Mouse (Mus musculus) activated CD4-positive, CD25-positive, alpha-beta regulatory T cell, adult 9 weeks (primary cell): ENCODE data around the gene Zfp385a. TPM values are rescaled to one million over a fixed set of nuclear protein-coding genes. Genes with fewer than 3 reads are reported as not detected.

Experiments
- polyA plus RNA-seq: library from polyadenylated mRNA; unstranded; fragments of 100-300 nt; shearing (Covaris generic); gene quantifications from one replicate; pipeline ENCODE4 v1.2.1, GENCODE M21; 2017

The Zfp385a gene
- 0.20 TPM for polyA plus RNA-seq

DNA sequence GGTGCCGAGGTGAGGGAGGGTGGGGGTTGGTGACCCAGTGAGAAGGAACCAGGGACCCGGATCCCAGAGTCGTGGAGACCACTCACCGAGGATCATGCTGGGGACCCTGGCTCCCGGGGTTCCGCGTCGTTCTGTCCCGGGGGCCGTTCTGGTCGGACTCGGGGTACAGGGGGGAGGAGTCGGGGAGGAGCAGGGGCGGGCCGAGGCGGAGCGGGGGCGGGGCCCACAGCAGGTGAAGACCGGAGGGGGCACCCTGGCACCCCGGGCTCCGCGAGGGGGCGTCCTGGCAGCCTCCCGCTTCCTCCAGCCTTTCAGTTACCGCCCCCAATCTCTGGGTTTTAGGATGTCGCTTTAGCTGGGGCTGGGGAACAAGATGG is at the start of gene Zfp385a:
Zfp385a (minus strand) TSS at position 133 of the 377 bp plus-strand sequence.

DNA sequence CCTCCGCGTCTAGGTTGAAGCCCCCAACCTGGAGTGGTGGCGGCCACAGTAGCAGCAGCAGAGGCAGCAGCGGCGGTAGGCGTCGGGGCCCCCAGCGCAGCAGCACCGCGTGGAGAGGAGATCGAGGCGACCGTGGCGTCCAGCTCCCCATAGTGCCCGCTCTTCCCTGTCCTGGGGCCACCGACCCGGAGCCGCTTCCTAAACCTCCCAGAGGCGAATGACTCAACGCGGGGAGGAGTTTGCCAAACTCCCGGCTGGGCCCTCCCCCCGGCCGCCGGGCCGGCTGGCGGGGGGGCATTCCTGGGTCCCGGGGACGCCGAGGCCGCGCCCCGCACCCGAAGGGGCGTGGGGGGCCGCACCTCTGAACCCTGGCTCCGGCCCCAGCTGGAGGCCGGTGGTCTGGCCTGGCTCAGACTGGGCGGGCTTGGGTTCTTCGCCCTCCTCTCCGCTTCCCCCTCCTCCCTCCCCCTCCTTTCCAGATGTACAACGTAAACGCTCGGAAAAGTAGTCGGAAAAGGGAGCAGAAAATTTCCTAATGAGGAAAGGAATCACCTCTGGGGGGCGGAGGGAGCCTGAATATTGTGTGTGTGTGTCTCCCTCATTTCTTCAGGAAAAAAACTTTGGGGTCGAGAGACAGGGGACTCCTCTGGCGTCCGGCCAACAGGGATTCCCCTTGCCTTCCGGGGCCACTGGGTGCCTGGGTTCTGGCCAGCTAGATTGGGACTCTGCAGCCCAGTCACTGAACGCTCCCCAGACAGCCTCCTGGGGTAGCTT is 26.7 kb upstream of the Zfp385a start, which contains the start of gene Itga5:
Itga5 (minus strand) TSS at position 388 of the 774 bp plus-strand sequence.

DNA sequence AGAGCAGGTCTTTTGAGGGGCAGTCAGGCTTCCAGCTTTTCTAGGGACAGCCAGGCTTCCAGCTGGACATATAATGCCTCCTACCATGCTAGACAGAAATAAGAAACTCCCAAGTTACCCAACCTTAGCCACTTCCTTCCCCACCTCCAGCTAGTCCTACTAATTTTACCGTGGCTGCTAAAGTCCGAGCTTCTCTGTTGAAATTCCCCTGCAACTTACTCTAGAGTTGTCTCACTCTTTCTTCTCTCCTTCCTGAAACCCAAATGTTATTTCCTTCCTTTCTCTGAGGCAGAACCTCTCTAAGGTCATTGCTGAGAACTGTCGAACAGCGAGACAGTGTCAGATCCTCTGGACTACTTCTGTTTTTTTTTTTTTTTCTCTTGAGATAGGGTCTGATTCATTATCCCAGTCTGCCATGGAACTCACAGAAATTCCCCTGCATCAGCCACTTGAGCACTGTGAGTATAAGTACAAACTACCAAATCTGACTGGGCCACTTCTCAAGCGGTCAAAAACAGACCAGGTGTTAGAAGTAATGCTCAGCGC is 29.5 kb downstream of the Zfp385a start, which contains the start of gene Gpr84:
Gpr84 (minus strand) TSS at position 248 of the 546 bp plus-strand sequence.

GRCm38 (mm10) chr15:103272419-103273279 is 67.2 kb downstream of the Zfp385a start, which contains the start of gene Copz1:
TSS of gene Copz1 (plus strand) at chr15:103272714.

Other genes starting within 250 kb of the Zfp385a start
- gene Smug1, start 173.0 kb downstream of the Zfp385a start, polyA plus RNA-seq, result 12.6 TPM
- 22.5 TPM for gene Cbx5, start 100.3 kb downstream of the Zfp385a start, polyA plus RNA-seq
- gene Hnrnpa1, start 99.7 kb downstream of the Zfp385a start, polyA plus RNA-seq, result 147 TPM
- gene Nfe2, start 81.7 kb downstream of the Zfp385a start, polyA plus RNA-seq, result 1.1 TPM
- gene Copz1, start 67.4 kb downstream of the Zfp385a start, polyA plus RNA-seq, result 187 TPM
- gene Gpr84, start 29.5 kb downstream of the Zfp385a start, polyA plus RNA-seq, result not detected
- gene Itga5, start 26.7 kb upstream of the Zfp385a start, polyA plus RNA-seq, result 5.9 TPM
- gene Gtsf1, start 90.4 kb upstream of the Zfp385a start, polyA plus RNA-seq, result not detected
- not detected for gene Gtsf2, start 108.4 kb upstream of the Zfp385a start, polyA plus RNA-seq
- 189 TPM for gene Nckap1l, start 113.7 kb upstream of the Zfp385a start, polyA plus RNA-seq
- gene Pde1b, start 162.9 kb upstream of the Zfp385a start, polyA plus RNA-seq, result 2.6 TPM
- gene Ppp1r1a, start 197.9 kb upstream of the Zfp385a start, polyA plus RNA-seq, result not detected
- gene Glycam1, start 225.0 kb upstream of the Zfp385a start, polyA plus RNA-seq, result not detected